Mouse (Mus musculus): ENCODE data around the gene Slc30a9. TPM values are rescaled to one million over a fixed set of nuclear protein-coding genes. Genes with fewer than 3 reads are reported as not detected.

The Slc30a9 gene
- polyA plus RNA-seq, 1 experiment from 2014 or later = 94.4 TPM

DNA sequence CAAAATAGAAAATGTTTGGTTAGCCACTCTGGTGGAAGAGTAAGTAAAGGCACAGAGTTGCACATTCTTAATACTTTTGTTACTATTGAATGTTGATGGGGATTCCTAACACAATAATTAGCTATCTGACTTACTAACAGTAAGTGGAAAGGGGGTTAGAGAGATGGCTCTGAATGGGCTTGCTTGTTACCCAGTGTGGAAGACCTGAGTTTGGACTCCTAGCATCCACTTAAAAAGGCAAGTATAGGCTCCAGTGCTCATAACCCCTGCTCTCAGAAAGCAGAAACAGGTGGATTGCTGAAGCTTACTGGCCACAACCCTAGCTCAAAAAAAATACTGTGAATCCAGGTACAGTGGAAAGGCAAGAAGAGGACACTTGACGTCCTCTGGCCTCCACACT is 10.6 kb upstream of the Slc30a9 start:
- Histone ChIP-seq H3K4me1 (replicated peaks) (no peaks in the 10 kb centered on the region), H3K36me3 (no peaks in the 10 kb centered on the region), H3K4me2 (replicated peaks) (no peak overlapping the region), H3K4me3 (replicated peaks) (no peak overlapping the region), H3K27ac (no peak overlapping the region), H3K9me3 (no peaks in the 10 kb centered on the region), H3K9ac (no peak overlapping the region), H3K27me3 (replicated peaks) (no peaks in the 10 kb centered on the region)
- ATAC-seq = no peak
- 92% methylated on average over 1 of the region's 1 CpGs for WGBS

DNA sequence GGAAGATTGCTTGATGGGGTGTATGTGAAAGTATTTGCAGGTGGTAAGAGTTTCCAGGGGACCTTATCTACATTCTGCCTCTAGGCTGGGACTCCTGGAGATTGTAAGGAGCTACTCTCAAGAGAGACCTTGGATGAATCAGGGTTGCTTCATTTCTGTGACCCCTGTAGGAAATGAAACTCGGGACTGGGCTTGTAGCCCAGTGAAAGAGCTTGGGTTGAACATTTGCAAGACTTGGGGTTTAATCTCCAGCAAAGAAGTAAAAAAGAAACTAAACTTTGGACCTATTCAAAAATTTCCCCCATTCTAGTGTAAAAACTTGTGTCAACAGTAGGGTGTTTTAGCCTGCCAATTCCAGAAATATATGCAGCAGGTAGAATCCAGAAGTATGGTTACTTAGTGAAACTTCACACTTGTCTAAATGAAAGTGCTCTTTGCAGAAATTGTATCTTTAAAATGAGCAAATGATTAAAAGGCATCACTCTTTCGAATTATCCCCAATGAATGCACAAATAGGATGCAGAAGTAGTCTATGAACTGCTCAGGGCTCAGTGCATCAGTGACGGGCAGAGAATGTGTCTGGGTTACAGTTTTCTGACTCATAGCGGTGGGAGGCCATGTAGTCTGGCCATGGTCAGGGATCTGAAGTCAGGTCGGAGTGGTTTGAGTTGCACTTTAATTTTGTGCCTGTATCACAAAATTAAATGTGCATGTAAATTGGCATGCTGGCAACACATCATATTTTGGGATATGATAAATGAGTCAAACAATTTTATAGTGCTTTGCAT is 9.5 kb upstream of the Slc30a9 start:
- no peak for ATAC-seq
- WGBS = 84% methylated on average over 5 of the region's 5 CpGs
- H3K9me3 ChIP-seq = no peaks in the 10 kb centered on the region
- no peaks in the 10 kb centered on the region for H3K36me3 ChIP-seq
- no peak overlapping the region for H3K4me2 ChIP-seq (replicated peaks)
- no peak overlapping the region for H3K4me3 ChIP-seq (replicated peaks)
- no peak overlapping the region for H3K27ac ChIP-seq
- H3K27me3 ChIP-seq (replicated peaks) = no peaks in the 10 kb centered on the region
- H3K4me1 ChIP-seq (replicated peaks) = no peaks in the 10 kb centered on the region
- H3K9ac ChIP-seq = no peak overlapping the region

DNA sequence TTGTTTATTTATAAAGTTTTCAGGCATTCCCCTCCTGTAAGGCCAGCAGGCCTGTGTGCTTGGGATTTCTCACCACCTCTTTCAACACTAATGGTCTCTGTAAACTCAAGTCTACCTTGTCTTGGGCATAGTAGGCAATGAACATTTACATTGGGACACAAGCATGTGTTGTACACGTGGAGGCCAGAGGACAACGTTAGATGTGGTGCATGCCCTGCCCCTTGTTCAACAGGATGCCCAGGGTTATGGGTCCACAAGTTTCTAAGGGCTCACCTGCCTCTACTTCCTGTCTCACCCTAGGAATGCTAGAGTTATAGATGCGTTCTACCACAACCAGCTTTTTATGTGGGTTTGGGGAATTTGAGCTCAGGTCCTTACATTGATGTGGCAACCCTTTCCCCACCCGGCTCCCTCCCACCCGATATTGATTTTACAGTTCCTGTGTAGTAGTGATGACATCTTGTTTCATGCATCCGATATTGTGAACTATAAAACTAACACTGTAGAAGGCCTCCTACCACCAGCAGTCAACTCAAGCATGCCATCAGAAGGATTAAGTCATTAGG is 6.8 kb upstream of the Slc30a9 start:
- H3K4me3 ChIP-seq (replicated peaks) = no peak overlapping the region
- no peaks in the 10 kb centered on the region for H3K36me3 ChIP-seq
- no peak overlapping the region for H3K9ac ChIP-seq
- H3K27me3 ChIP-seq (replicated peaks) = no peaks in the 10 kb centered on the region
- H3K27ac ChIP-seq = no peak overlapping the region
- H3K9me3 ChIP-seq = no peaks in the 10 kb centered on the region
- no peak for ATAC-seq
- no peak overlapping the region for H3K4me2 ChIP-seq (replicated peaks)
- WGBS = 90% methylated on average over 6 of the region's 6 CpGs
- H3K4me1 ChIP-seq (replicated peaks) = no peaks in the 10 kb centered on the region

DNA sequence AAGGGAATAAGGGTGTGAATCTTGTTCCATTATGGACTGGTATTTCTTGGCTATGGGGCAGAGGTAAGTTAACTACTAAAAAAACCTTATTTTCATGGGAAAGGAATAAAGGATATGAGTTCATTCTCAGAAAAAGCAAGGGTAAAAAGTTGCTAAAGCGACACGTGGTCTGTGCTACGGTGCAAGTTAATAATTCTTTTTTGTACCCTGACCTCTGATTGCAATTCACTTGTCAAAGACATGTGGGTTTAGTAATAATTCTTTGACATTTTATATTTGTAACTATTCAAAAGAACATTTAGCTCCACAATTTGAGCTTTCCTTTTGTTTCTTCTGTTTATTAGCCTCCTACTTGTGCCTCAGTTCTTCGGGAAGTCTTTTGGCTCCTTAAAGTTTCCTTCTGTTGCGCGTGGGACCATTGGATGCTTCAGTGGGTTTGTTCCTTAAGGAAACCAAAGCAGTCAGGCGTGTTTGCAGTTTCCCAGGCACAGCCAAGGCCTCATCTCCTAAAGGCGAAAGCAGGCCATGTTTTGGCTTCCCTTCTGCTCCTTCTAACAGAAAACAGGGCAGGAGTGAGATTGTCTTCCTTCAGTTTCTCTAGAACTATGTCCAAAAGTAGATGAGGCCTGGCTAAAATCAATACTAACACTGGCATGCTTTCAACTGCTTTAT is 5.7 kb upstream of the Slc30a9 start:
- Histone ChIP-seq H3K4me1 (replicated peaks) (no peaks in the 10 kb centered on the region), H3K9ac (no peak overlapping the region), H3K27me3 (replicated peaks) (no peaks in the 10 kb centered on the region), H3K4me2 (replicated peaks) (no peak overlapping the region), H3K4me3 (replicated peaks) (no peak overlapping the region), H3K9me3 (no peaks in the 10 kb centered on the region), H3K36me3 (no peaks in the 10 kb centered on the region), H3K27ac (no peak overlapping the region)
- 91% methylated on average over 8 of the region's 8 CpGs for WGBS
- no peak for ATAC-seq

DNA sequence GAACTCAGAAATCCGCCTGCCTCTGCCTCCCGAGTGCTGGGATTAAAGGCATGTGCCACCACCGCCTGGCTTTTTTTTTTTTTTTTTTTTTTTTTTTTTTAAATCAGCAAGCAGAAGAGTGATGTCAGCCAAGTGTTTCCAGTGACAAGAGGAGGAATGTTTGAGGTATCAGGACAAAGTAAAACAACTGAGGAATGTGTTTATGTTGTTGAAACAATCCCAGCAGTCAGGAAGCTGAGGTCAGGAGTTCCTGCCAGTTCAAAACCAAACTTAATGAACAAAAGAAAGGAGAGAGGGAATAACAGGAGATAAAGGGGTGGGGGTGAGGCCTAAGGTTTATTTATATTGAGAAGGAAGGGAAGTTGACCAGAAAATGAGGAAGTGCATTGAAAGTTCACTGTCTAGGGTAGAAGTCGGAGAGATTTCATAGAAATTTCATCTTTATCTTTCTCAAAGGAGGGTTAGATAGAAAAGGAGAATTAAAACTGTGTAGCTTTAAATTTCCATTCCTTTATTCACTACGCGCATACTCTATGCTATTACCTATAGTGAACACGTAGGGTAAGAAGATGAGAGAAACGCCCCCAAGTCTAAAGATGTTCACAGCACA is 4.9 kb upstream of the Slc30a9 start:
- 73% methylated on average over 8 of the region's 8 CpGs for WGBS

DNA sequence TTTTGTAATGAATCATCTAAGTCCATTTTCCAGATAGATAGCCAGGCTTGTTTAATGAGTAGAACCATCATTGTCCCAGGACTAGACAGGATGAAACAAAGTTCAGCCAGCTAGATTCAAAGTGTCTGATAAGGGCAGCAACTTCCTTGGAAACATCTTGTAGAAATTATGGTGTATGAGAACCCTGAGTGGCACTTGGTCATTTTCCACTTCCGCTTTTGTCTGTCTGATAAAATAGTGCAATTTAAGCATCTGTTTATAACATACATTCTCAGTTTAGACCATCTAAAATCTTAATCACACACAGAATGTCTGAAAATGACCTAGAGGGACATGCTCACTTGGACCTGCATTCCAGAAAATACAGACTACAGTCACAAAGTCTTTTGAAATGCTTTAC is 2.9 kb upstream of the Slc30a9 start:
- Histone ChIP-seq H3K4me3 (replicated peaks) (no peak overlapping the region), H3K27me3 (replicated peaks) (no peaks in the 10 kb centered on the region), H3K9ac (no peak overlapping the region), H3K36me3 (no peaks in the 10 kb centered on the region), H3K4me1 (replicated peaks) (peaks cover 5% of the 10 kb centered on the region; the same call in 1 of the 2 replicates), H3K9me3 (no peaks in the 10 kb centered on the region), H3K4me2 (replicated peaks) (no peak overlapping the region), H3K27ac (no peak overlapping the region)
- WGBS = 73% methylated on average over 1 of the region's 1 CpGs
- no peak for ATAC-seq

More for the DNA sequence above, 4.9 kb upstream of the Slc30a9 start:
- no peak overlapping the region for H3K4me2 ChIP-seq (replicated peaks)
- H3K9me3 ChIP-seq = no peaks in the 10 kb centered on the region
- H3K27me3 ChIP-seq (replicated peaks) = no peaks in the 10 kb centered on the region
- no peaks in the 10 kb centered on the region for H3K36me3 ChIP-seq
- no peak overlapping the region for H3K9ac ChIP-seq
- no peak for ATAC-seq
- H3K4me3 ChIP-seq (replicated peaks) = no peak overlapping the region
- H3K4me1 ChIP-seq (replicated peaks) = no peaks in the 10 kb centered on the region
- H3K27ac ChIP-seq = no peak overlapping the region

DNA sequence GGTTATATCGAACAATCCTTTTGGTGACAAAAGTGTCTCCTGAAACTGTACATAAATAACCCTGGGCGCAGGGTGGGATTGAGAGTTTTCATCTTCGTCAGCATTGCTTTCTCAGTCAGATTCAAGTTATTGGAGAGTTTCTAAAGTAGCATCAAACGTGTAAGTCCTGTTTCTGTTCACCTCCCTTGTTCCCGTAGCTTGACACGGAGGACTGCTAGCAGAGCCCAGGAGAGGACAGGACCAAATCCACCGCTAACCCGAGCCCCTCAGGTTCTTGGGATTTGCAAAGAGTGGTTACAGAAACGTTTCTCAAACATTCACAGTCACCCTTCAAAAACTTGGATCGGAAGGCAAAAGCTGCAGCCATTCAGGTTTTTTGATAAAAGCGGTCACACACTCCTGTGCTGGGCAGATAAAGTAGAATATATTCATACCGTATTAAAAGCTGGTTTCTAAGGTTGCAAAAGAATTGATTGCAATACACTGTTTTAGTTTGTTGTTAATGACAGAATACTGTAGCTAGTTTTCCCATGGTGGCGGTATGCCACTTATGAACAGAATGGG is 986 bp downstream of the Slc30a9 start:
- H3K9ac ChIP-seq = peak overlapping the region; percentile 94
- no peak overlapping the region for H3K27ac ChIP-seq
- peaks cover 5% of the 10 kb centered on the region; the same call in 1 of the 2 replicates for H3K4me1 ChIP-seq (replicated peaks)
- WGBS = 27% methylated on average over 13 of the region's 13 CpGs
- H3K4me3 ChIP-seq (replicated peaks) = peak overlapping the region; percentile 99
- H3K27me3 ChIP-seq (replicated peaks) = no peaks in the 10 kb centered on the region
- no peak for ATAC-seq
- peak overlapping the region; percentile 71 for H3K4me2 ChIP-seq (replicated peaks)
- H3K36me3 ChIP-seq = no peaks in the 10 kb centered on the region
- no peaks in the 10 kb centered on the region for H3K9me3 ChIP-seq

DNA sequence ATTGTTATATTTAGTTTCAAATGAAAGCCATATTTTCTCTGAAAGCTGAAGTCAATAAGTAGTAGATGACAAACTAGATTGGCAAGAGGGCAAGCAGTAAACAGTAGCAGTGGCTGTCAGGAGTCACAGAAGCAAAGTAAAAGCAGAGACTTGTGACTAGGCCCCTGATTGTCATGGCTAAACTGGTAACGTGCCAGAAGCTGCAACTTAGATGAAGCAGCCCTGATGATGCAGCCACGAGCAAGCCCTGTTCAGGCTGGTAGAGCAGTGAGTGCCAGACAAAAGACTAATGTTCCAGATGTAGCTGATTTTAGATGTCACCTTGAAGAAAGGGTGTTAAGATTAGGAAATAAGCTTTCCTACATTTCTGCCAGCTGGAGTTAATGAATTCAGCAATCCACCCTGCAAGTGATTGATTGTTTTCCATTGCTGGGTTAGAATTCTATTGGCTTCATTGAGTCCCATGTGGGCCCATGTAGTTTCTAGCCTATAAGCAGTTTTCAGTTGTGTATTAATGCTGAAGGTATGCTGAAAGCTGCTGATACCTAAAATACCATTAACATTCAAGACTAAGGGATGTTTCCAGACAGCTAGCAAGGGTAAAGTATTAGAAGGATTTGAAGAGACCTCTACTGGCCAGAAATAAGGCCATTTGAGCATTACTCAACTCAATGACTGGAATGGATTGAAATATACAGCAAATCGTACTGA is 5.2 kb downstream of the Slc30a9 start:
- Histone ChIP-seq H3K9me3 (no peaks in the 10 kb centered on the region), H3K36me3 (no peaks in the 10 kb centered on the region), H3K9ac (no peak overlapping the region), H3K27ac (no peak overlapping the region), H3K4me1 (replicated peaks) (peaks cover 5% of the 10 kb centered on the region; the same call in 1 of the 2 replicates), H3K4me2 (replicated peaks) (no peak overlapping the region), H3K4me3 (replicated peaks) (no peak overlapping the region), H3K27me3 (replicated peaks) (no peaks in the 10 kb centered on the region)
- WGBS = 83% methylated on average over 3 of the region's 3 CpGs
- ATAC-seq = no peak

DNA sequence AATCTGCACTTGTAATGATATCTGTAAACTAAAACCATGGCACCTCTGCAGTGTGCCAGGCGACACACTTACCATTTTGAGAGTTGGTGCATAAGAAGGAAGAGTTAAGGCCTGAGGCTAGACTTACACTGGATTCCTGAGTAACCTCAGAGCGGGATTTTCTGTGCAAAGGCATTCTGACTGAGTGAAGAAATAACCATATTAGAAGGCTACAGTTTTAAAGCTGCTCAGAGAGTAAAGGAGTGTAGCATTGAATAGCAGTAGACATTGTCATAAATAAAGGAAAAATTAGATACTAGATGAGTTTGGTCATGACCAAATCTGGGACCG is 5.7 kb downstream of the Slc30a9 start:
- Histone ChIP-seq H3K27ac (no peak overlapping the region), H3K4me3 (replicated peaks) (no peak overlapping the region), H3K27me3 (replicated peaks) (no peaks in the 10 kb centered on the region), H3K9me3 (no peaks in the 10 kb centered on the region), H3K36me3 (no peaks in the 10 kb centered on the region), H3K4me2 (replicated peaks) (no peak overlapping the region), H3K4me1 (replicated peaks) (peaks cover 4% of the 10 kb centered on the region; the same call in 1 of the 2 replicates), H3K9ac (no peak overlapping the region)
- ATAC-seq = no peak
- WGBS = 96% methylated on average over 3 of the region's 3 CpGs

DNA sequence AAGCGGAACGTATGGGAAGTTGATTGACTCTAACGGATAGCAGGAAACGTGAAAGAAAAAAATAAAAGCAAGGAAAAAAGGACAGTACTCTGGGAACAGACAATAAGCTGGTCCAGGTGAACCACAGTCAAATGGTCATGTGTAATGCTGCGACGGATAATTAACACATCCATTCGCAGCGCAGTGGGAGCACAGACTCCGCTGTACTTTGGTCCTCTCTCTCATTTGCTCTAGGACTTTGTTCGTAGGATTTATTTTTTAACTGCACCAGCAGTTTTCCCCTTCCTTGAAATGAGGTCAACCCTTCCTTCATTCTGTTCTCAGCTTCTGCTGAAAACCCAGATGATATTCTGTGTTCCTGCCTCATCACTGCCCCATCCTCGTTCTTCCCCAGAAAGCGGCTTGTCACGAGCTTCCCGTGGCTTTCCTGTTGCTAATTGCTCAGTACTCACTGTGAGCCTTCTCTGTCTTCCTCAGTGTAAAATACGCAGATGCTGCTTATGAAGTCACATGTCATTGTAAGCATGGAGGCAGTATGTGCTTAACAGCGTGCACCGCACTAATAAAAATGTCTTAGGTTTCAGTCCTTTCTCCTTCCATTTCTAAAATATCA is 15.0 kb downstream of the Slc30a9 start:
- Histone ChIP-seq H3K9me3 (no peaks in the 10 kb centered on the region), H3K9ac (no peak overlapping the region), H3K36me3 (peaks cover 4% of the 10 kb centered on the region; the same call in 1 of the 2 replicates), H3K27me3 (replicated peaks) (no peaks in the 10 kb centered on the region), H3K4me1 (replicated peaks) (no peaks in the 10 kb centered on the region), H3K4me2 (replicated peaks) (no peak overlapping the region), H3K27ac (no peak overlapping the region), H3K4me3 (replicated peaks) (no peak overlapping the region)
- 84% methylated on average over 17 of the region's 17 CpGs for WGBS
- ATAC-seq = no peak

DNA sequence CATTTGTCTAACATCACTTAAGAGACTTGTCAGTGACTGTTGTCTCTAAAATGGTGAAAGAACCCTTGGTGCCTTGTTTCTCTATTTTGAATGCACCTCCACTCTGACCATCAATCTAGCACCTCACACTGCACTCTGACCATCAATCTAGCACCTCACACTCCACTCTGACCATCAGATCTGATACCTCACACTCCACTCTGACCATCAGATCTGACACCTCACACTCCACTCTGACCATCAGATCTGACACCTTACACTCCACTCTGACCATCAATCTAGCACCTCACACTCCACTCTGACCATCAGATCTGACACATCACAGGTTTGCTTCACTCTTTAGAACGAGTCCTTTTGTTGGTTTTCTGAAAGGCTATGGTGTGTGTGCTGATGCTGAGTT is 17.3 kb downstream of the Slc30a9 start:
- Histone ChIP-seq H3K4me3 (replicated peaks) (no peak overlapping the region), H3K4me2 (replicated peaks) (no peak overlapping the region), H3K9ac (no peak overlapping the region), H3K9me3 (no peaks in the 10 kb centered on the region), H3K27me3 (replicated peaks) (no peaks in the 10 kb centered on the region), H3K27ac (no peak overlapping the region), H3K4me1 (replicated peaks) (no peaks in the 10 kb centered on the region), H3K36me3 (no peaks in the 10 kb centered on the region)
- no peak for ATAC-seq
- WGBS = 59% methylated on average over 1 of the region's 1 CpGs
